Mouse (Mus musculus): ENCODE measurements around the gene Hspa8.

Hspa8 gene

DNA sequence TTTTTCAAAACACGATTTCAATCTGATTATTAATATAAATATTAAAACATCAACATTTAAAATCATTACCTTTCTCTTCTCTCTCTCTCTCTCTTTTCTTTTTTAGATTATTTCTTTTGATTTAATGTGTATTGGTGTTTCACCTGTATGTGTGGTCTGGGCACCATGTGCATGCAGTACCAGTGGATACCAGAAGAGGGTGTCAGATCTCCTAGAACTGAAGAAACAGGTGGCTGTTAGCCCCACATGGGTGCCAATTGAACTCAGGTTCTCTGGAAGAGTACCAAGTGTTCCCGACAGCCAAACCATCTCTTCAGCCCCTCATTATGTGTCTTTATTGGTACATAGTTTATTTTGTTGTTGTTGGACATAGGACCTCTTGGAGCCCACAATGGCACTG is 11.1 kb downstream of the Hspa8 start:
- DNase-seq = peak in 1 of 2 experiments; percentile 41

GRCm38 (mm10) chr9:40814060-40814459 is 13.3 kb downstream of the Hspa8 start:
- DNase-seq = no peak

DNA sequence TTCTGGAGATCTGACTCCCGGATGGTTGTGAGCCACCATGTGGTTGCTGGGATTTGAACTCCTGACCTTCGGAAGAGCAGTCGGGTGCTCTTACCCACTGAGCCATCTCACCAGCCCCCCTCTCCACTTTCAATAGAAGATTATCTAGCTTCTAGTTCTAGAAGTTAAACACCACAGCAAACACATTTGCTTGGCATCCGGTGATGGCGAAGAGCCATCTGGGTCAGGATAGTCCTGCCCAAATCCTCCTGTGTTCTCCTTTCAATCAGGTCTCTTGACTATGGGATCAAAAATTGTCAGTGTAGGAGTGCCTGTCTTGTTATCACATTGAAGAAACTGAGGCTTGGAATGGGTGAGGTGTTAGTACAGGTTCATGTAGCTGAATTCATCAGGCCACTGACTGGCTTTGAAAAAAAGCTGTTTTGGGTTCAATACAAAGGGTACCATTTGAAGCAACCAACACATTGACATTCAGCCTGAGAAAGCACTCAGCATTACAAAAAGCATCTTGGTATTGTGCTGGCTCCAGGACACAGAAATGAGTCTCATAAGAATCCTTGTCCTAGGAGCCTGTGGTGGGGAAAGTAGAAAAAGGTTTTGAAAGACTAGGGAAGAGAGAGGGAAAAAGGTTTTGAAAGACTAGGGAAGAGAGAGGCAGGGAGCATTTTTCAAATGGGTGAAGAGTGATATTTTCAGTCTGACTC is 16.7 kb downstream of the Hspa8 start:
- no peak for DNase-seq

GRCm38 (mm10) chr9:40825601-40826000 is 24.8 kb downstream of the Hspa8 start:
- peak in 1 of 2 experiments; percentile 31 for DNase-seq

GRCm38 (mm10) chr9:40827366-40827765 is 26.6 kb downstream of the Hspa8 start:
- DNase-seq = no peak

DNA sequence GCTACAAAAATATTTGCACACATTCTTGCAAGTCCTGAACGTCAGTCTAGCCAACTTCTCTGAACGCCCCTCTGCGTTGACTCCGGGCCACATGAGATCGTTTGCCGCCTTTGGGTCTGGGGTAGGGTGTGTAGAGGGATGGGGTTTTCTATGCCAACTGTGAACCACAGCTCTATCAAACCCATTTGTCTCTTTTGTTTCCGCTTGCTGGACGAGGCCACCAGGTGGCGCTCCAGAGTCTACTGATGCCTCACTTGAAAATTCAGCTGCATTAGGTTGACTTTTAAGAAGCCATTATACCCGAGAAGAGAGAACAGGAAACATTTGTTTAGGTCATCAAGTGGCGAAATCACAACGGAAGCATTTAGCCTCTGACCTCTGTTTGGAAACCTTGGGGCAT is 33.8 kb downstream of the Hspa8 start:
- DNase-seq = peak; percentile 22 to 79

DNA sequence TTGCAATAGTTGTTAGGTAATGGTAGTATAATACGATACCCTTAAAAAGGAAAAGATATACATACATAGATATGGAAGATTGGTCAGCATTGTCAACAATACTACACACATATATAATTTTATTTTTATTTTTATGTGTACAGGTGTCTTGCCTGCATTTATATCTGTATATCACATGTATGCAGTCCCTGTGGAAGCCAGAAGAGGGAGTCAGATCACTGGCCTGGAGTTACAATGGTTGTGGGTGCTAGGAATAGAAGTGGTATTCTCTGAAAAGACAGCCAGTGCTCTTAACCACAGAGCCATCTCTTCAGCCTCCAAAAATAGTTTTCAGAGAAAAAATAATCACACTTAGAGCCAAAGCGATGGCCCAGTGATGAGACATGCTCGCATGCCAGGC is 35.9 kb downstream of the Hspa8 start:
- no peak for DNase-seq

DNA sequence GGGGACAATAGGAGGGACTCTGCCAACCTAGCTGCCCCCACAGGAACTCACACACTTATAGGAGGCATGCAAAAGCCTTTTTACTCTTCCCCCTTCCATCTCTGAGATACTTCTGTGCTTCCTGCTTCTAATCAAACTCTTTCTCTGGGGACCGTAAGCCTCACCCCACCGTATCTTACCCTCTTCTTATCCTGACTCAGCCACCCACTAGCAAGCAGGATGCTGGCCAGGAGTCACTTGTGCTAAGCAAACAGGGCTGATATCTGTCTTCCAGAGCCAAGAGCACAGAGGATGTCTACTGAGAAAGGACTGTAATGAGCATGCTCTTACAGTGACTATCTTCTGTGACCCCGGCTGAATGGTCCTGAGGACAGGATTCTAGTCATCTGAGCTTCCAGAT is 38.9 kb downstream of the Hspa8 start:
- no peak for DNase-seq

DNA sequence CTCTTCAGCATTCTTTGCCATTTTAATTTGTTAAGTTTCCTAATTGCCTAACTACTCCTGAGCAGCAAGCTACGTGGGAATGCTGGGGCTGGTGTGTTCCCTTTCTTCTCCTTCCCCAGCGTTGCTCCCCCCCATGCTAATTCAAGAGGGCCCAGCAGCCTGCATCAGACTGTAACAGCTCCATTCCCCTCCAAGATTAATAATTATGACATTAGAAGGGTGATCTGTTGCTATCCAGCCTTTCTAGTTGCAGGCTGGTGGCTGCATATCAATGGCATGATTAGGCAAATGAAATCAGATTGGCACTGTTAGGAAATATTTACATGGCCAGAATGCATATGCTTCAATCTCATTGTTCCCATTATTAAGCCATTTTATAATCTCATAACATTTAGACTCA is 50.7 kb downstream of the Hspa8 start:
- no peak for DNase-seq

DNA sequence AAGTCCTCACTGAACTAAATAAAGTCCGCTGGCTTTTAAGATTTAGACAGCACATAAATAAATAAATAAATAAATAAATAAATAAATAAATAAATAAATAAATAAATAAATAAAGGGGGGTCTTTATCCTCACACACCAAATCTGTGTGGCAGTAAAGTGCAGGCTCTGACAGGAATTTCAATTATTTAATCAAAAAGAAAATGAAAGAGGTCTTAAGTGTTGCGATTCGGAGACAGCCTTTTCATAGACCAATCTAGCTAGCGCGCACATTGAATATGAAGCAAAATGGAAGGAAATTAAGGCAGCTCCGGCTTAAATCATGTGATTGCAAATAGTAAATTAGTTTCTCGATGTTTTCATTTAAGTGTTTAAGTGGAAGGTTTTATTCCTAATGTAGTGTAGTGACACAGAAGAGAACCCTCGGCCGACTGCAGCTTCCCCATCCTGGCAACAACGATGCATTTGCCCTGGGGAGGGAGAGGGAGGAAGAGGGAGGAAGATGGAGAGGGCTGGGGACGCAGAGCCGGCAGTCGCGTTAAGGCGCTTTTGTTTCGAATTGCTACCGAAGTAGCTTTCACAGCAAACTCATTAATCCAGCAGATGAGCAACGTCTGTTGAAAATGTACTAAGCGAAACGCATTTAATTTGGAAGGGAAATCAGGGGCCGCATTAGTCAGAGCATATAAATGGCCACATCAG is 57.8 kb downstream of the Hspa8 start:
- no peak for DNase-seq

DNA sequence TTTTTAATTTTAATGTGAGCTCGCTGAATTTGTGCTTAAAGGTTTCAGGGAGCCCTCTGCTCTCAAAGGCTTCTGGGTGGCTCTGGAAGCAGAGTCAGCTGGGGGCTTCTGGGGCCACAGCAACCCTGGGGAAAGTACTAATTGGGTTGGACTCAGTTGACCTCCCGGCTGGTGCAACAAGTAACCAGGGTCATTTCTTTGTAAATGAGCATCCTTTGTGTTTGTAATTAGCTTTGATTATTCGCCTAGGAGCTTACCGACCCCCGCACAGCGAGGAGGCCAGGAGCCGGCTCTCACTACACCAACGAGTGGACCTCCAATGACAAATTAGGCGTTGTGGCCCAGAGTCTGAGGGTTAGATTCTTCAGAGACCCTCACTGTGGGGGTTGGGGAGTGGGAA is 58.4 kb downstream of the Hspa8 start:
- DNase-seq = no peak

Measured in kidney, adult 8-10 months (tissue).